Comparison of ENCODE assay signal across 13 mouse cellular contexts in genomic region chr11:85889730-85890562, GRCm38 (mm10). TPM values are rescaled to one million over a fixed set of nuclear protein-coding genes. Genes with fewer than 3 reads are reported as not detected.
DNase-seq lines count a peak whose midpoint lies in the region; ATAC-seq lines count a peak whose summit lies in the region.
"Had no signal": no experiment of that assay in that cellular context is flagged by ENCODE, and none has a peak within 500 bp of the region (broad histone marks: within the 10 kb centered on the region; RNA-seq: fewer than 3 reads in every experiment).

No protein-coding gene starts in this region.

- intact Hi-C loops in left cerebral cortex, postnatal 10 days (cut with DNase I) = loop anchor here (2.0 to 5.0 kb wide), 2 partner anchors 37 to 53 kb away; no protein-coding TSS in a partner anchor

- H3K27ac ChIP-seq in limb, embryonic 15.5 days = peak overlapping the region; percentile 84

- peak overlapping the region; percentile 44 for H3K4me3 ChIP-seq in limb, embryonic 15.5 days

- H3K9me3 ChIP-seq in limb, embryonic 15.5 days = no peaks in the 10 kb centered on the region

- peak overlapping the region; percentile 50 for H3K4me2 ChIP-seq in limb, embryonic 15.5 days

- 13% methylated on average over 47 of the region's 47 CpGs for WGBS in limb, embryonic 15.5 days

- H3K27me3 ChIP-seq in limb, embryonic 15.5 days = peaks cover 78% of the 10 kb centered on the region

- H3K36me3 ChIP-seq in limb, embryonic 15.5 days = no peaks in the 10 kb centered on the region

- H3K9ac ChIP-seq in limb, embryonic 15.5 days = peak overlapping the region; percentile 44

- peak; percentile 49 for ATAC-seq in limb, embryonic 15.5 days (ENCODE audit: insufficient number of reproducible peaks, low FRiP score, low TSS enrichment, low read depth)

- DNase-seq in kidney, adult 18-20 months = peak; percentile 21
- DNase-seq in kidney, postnatal 10 days = no peak
- peak; percentile 31 for DNase-seq in R1 (ENCODE audit: low read depth, low spot score)
- DNase-seq in embryo, embryonic 9.5 days (ENCODE audit: extremely low spot score) = peak; percentile 49
- DNase-seq in left cerebral cortex, postnatal 10 days (ENCODE audit: extremely low spot score in 1 of 2, low spot score in 2 of 2) = no peak
- no peak for DNase-seq in spleen, adult 18-20 months
- DNase-seq: adrenal gland, postnatal 10 days had no signal

- peaks cover 33% of the 10 kb centered on the region for H3K4me1 ChIP-seq in limb, embryonic 15.5 days

RNA-seq across cellular contexts. Expression of gene Tbx4, which starts 3.7 kb away (rescaled TPM):
- polyA plus RNA-seq in limb, embryonic 15.5 days (2015; fragmentation: Nextera tagmentation; extraction: Ambion mirVana) = 14.9 and 21.9 TPM in 2 replicates
- under 1 TPM; 0.49 to 0.58 TPM for total RNA-seq in left cerebral cortex, postnatal 10 days (2021)
- total RNA-seq: granulocyte monocyte progenitor cell, adult 5-6 weeks had no signal
- polyA plus RNA-seq: liver, embryonic 16.5 days had no signal

RNA-seq across cellular contexts. Expression of gene Gm11444, which starts 39.8 kb away (rescaled TPM):
- not detected in 2 replicates for polyA plus RNA-seq in limb, embryonic 15.5 days (2015; fragmentation: Nextera tagmentation; extraction: Ambion mirVana)
- total RNA-seq in left cerebral cortex, postnatal 10 days (2021) = not detected
- total RNA-seq: adrenal gland, postnatal 10 days; granulocyte monocyte progenitor cell, adult 5-6 weeks; layer of hippocampus, adult 18-20 months; MEL had no signal
- polyA plus RNA-seq: liver, embryonic 16.5 days; neural tube, embryonic 14.5 days had no signal

RNA-seq across cellular contexts. Expression of gene Tbx2, which starts 57.6 kb away (rescaled TPM):
- 3.4 and 4.1 TPM in 2 replicates for polyA plus RNA-seq in limb, embryonic 15.5 days (2015; fragmentation: Nextera tagmentation; extraction: Ambion mirVana)
- total RNA-seq in left cerebral cortex, postnatal 10 days (2021) = 1 to 10 TPM; 2.9 to 3.7 TPM
- total RNA-seq: MEL had no signal

Comparison
In these comparisons a context has a peak if more than half of its experiments do, and no peak if none do; other contexts are left out.
1. DNase-seq: peak in kidney, adult 18-20 months (single experiment), R1 (single experiment) and embryo, embryonic 9.5 days (single experiment); none in kidney, postnatal 10 days (single experiment), left cerebral cortex, postnatal 10 days (0 of 2) and spleen, adult 18-20 months (0 of 2).